Mouse (Mus musculus): ENCODE results near the gene Gm10338. TPM values are rescaled to one million over a fixed set of nuclear protein-coding genes. Genes with fewer than 3 reads are reported as not detected.

Gene Gm10338
- polyA plus RNA-seq (2015; fragmentation: Nextera tagmentation; extraction: Ambion mirVana), result not detected in 2 replicates

GRCm38 (mm10) chr14:7595492-7595891 lies at the start of gene Gm10338:
Gene Gm10338 (minus strand): TSS chr14:7595592.

GRCm38 (mm10) chr14:7643872-7644271 lies 48.5 kb upstream of the Gm10338 start, which contains the start of gene Gm10128:
Gene Gm10128 (minus strand): TSS chr14:7643972.

GRCm38 (mm10) chr14:7568382-7568781 lies 27.0 kb downstream of the Gm10338 start, which contains the start of gene Gm3558:
Gene Gm3558 (minus strand): TSS chr14:7568566.

Other genes with a start within 250 kb of the Gm10338 start
- not detected in 2 replicates for gene Gm8374, start 230.5 kb downstream of the Gm10338 start, polyA plus RNA-seq (2015; fragmentation: Nextera tagmentation; extraction: Ambion mirVana)
- not detected in 2 replicates for gene Gm3755, start 144.7 kb downstream of the Gm10338 start, polyA plus RNA-seq (2015; fragmentation: Nextera tagmentation; extraction: Ambion mirVana)
- gene Gm3752, start 111.8 kb downstream of the Gm10338 start, polyA plus RNA-seq (2015; fragmentation: Nextera tagmentation; extraction: Ambion mirVana), result 0.19 TPM in 1 of 2 replicates, not detected in the other
- 0.08 and 0.19 TPM in 2 replicates for gene Gm3558, start 27.0 kb downstream of the Gm10338 start, polyA plus RNA-seq (2015; fragmentation: Nextera tagmentation; extraction: Ambion mirVana)
- gene Gm10128, start 48.4 kb upstream of the Gm10338 start, polyA plus RNA-seq (2015; fragmentation: Nextera tagmentation; extraction: Ambion mirVana), result not detected in 2 replicates
- gene Gm26661, start 196.0 kb upstream of the Gm10338 start, polyA plus RNA-seq (2015; fragmentation: Nextera tagmentation; extraction: Ambion mirVana), result not detected in 2 replicates
- gene Flnb, start 222.4 kb upstream of the Gm10338 start, polyA plus RNA-seq (2015; fragmentation: Nextera tagmentation; extraction: Ambion mirVana), result 2.6 and 3.7 TPM in 2 replicates

Data from spleen, postnatal 0 days (tissue).